Mouse (Mus musculus) stomach, embryonic 16.5 days (tissue): ENCODE measurements around the gene Cd2. TPM values are rescaled to one million over a fixed set of nuclear protein-coding genes. Genes with fewer than 3 reads are reported as not detected.

Experiments used
- ATAC-seq: fragments of 200-750 bp; cut with Nextera tagmentation; 2 replicates; pipeline ENCODE4 v1.8.0; 2017; ENCODE audit warnings: moderate number of reproducible peaks, moderate TSS enrichment; ENCODE audit not compliant: insufficient read depth, low FRiP score
- H3K27ac ChIP-seq: fragments of 300-500 bp; sonication (generic); 2 replicates; pipeline ENCODE4 v1.5.1; 2014; ENCODE audit warnings: low read length
- H3K27me3 ChIP-seq: fragments of 300-500 bp; sonication (generic); 2 replicates; pipeline ENCODE4 v1.6.1; 2014; ENCODE audit warnings: low read length, control low read depth, mixed read lengths; ENCODE audit not compliant: control insufficient read depth, insufficient read depth
- H3K36me3 ChIP-seq: fragments of 300-500 bp; sonication (generic); 2 replicates; pipeline ENCODE4 v1.6.1; 2014; ENCODE audit warnings: low read length; ENCODE audit not compliant: control insufficient read depth, insufficient read depth
- H3K4me1 ChIP-seq: fragments of 300-500 bp; sonication (generic); 2 replicates; pipeline ENCODE4 v1.6.1; 2014; ENCODE audit warnings: low read length, control low read depth, mixed read lengths; ENCODE audit not compliant: control insufficient read depth, insufficient read depth
- H3K4me2 ChIP-seq: fragments of 300-500 bp; sonication (generic); 2 replicates; pipeline ENCODE4 v1.6.1; 2014; ENCODE audit warnings: low read depth, low read length, mixed read lengths
- H3K4me3 ChIP-seq: fragments of 300-500 bp; sonication (generic); replicated peaks from 2 replicates; pipeline ENCODE4 v1.5.1; 2014; ENCODE audit warnings: mild to moderate bottlenecking, low read length
- H3K9ac ChIP-seq: fragments of 300-500 bp; sonication (generic); 2 replicates; pipeline ENCODE4 v1.6.1; 2014; ENCODE audit warnings: low read length
- H3K9me3 ChIP-seq: fragments of 300-500 bp; sonication (generic); replicated peaks from 2 replicates; pipeline ENCODE4 v1.6.1; 2016; ENCODE audit warnings: low read length, control low read depth; ENCODE audit not compliant: control insufficient read depth
- WGBS: fragments of 180-500 bp; shearing (Covaris S2); extraction: QIAGEN DNeasy Blood & Tissue Kit; methylation state at CpG from one replicate; pipeline ENCODE4 v1.1.7; 2014; 5-methylcytosine and 5-hydroxymethylcytosine counted together
- polyA plus RNA-seq: library from polyadenylated mRNA; unstranded; fragments of >200 nt; fragmentation: Nextera tagmentation; extraction: Ambion mirVana; gene quantifications from 2 replicates; pipeline ENCODE4 v1.2.1, GENCODE M21; 2015

Gene Cd2
- polyA plus RNA-seq, 1 experiment from 2014 or later: 0.34 TPM

- Histone ChIP-seq H3K4me3 (no peak overlapping the region), H3K36me3 (no peaks in the 10 kb centered on the region), H3K27ac (no peak overlapping the region), H3K27me3 (no peaks in the 10 kb centered on the region), H3K9me3 (no peaks in the 10 kb centered on the region), H3K4me2 (no peak overlapping the region), H3K4me1 (peaks cover 11% of the 10 kb centered on the region), H3K9ac (no peak overlapping the region)
- WGBS: 83% methylated on average over 5 of the region's 5 CpGs
- ATAC-seq: no peak
These were observed 9.3 kb downstream of the Cd2 start for GRCm38 (mm10) chr3:101278396-101278795.

GRCm38 (mm10) chr3:101277830-101278229 lies 9.9 kb downstream of the Cd2 start:
- WGBS: 76% methylated on average over 4 of the region's 4 CpGs
- peaks cover 11% of the 10 kb centered on the region for H3K4me1 ChIP-seq
- H3K36me3 ChIP-seq: no peaks in the 10 kb centered on the region
- H3K27ac ChIP-seq: no peak overlapping the region
- no peak overlapping the region for H3K9ac ChIP-seq
- H3K4me2 ChIP-seq: no peak overlapping the region
- H3K27me3 ChIP-seq: no peaks in the 10 kb centered on the region
- H3K9me3 ChIP-seq: no peaks in the 10 kb centered on the region
- H3K4me3 ChIP-seq: no peak overlapping the region
- ATAC-seq: no peak

GRCm38 (mm10) chr3:101276501-101277320 lies 11.0 kb downstream of the Cd2 start:
- Histone ChIP-seq H3K4me1 (peaks cover 11% of the 10 kb centered on the region), H3K27ac (no peak overlapping the region), H3K9me3 (no peaks in the 10 kb centered on the region), H3K4me3 (no peak overlapping the region), H3K9ac (no peak overlapping the region), H3K27me3 (no peaks in the 10 kb centered on the region), H3K4me2 (no peak overlapping the region), H3K36me3 (no peaks in the 10 kb centered on the region)
- 67% methylated on average over 12 of the region's 12 CpGs for WGBS
- ATAC-seq: no peak

- no peak overlapping the region for H3K4me3 ChIP-seq
- ATAC-seq: no peak
- WGBS: 84% methylated on average over 16 of the region's 16 CpGs
These were observed 12.0 kb downstream of the Cd2 start for GRCm38 (mm10) chr3:101275636-101276300.

GRCm38 (mm10) chr3:101274794-101275193 lies 12.9 kb downstream of the Cd2 start:
- Histone ChIP-seq H3K4me2 (no peak overlapping the region), H3K9ac (no peak overlapping the region), H3K36me3 (no peaks in the 10 kb centered on the region), H3K9me3 (0 out of 2 replicates have a peak, but pooled peaks cover 3% of the 10 kb centered on the region), H3K27me3 (no peaks in the 10 kb centered on the region), H3K4me1 (no peaks in the 10 kb centered on the region), H3K4me3 (no peak overlapping the region), H3K27ac (no peak overlapping the region)
- 86% methylated on average over 3 of the region's 3 CpGs for WGBS
- no peak for ATAC-seq

More at GRCm38 (mm10) chr3:101275636-101276300, 12.0 kb downstream of the Cd2 start:
- H3K27me3 ChIP-seq: no peaks in the 10 kb centered on the region
- no peak overlapping the region for H3K27ac ChIP-seq
- no peaks in the 10 kb centered on the region for H3K36me3 ChIP-seq
- H3K4me2 ChIP-seq: no peak overlapping the region
- no peaks in the 10 kb centered on the region for H3K9me3 ChIP-seq
- peaks cover 8% of the 10 kb centered on the region for H3K4me1 ChIP-seq
- no peak overlapping the region for H3K9ac ChIP-seq

- no peak overlapping the region for H3K4me2 ChIP-seq
- no peaks in the 10 kb centered on the region for H3K4me1 ChIP-seq
- H3K36me3 ChIP-seq: no peaks in the 10 kb centered on the region
- H3K9ac ChIP-seq: no peak overlapping the region
- no peak for ATAC-seq
- 0 out of 2 replicates have a peak, but pooled peaks cover 3% of the 10 kb centered on the region for H3K9me3 ChIP-seq
- H3K27ac ChIP-seq: no peak overlapping the region
- WGBS: 81% methylated on average over 12 of the region's 12 CpGs
- no peaks in the 10 kb centered on the region for H3K27me3 ChIP-seq
- H3K4me3 ChIP-seq: no peak overlapping the region
These were observed 13.5 kb downstream of the Cd2 start for GRCm38 (mm10) chr3:101274041-101274770.

GRCm38 (mm10) chr3:101272166-101272565 lies 15.6 kb downstream of the Cd2 start:
- ATAC-seq: no peak
- H3K36me3 ChIP-seq: no peaks in the 10 kb centered on the region
- no peak overlapping the region for H3K4me2 ChIP-seq
- no peaks in the 10 kb centered on the region for H3K27me3 ChIP-seq
- H3K27ac ChIP-seq: no peak overlapping the region
- H3K4me3 ChIP-seq: no peak overlapping the region
- no peaks in the 10 kb centered on the region for H3K4me1 ChIP-seq
- 42% methylated on average over 1 of the region's 1 CpGs for WGBS
- H3K9me3 ChIP-seq: 0 out of 2 replicates have a peak, but pooled peaks cover 3% of the 10 kb centered on the region
- no peak overlapping the region for H3K9ac ChIP-seq

GRCm38 (mm10) chr3:101270833-101271232 lies 16.9 kb downstream of the Cd2 start:
- Histone ChIP-seq H3K27ac (no peak overlapping the region), H3K9me3 (0 out of 2 replicates have a peak, but pooled peaks cover 3% of the 10 kb centered on the region), H3K27me3 (no peaks in the 10 kb centered on the region), H3K36me3 (no peaks in the 10 kb centered on the region), H3K9ac (no peak overlapping the region), H3K4me3 (no peak overlapping the region), H3K4me2 (no peak overlapping the region), H3K4me1 (no peaks in the 10 kb centered on the region)
- WGBS: 91% methylated on average over 5 of the region's 5 CpGs
- ATAC-seq: no peak

GRCm38 (mm10) chr3:101268361-101268760 lies 19.4 kb downstream of the Cd2 start:
- H3K9me3 ChIP-seq: 0 out of 2 replicates have a peak, but pooled peaks cover 3% of the 10 kb centered on the region
- no peaks in the 10 kb centered on the region for H3K36me3 ChIP-seq
- H3K9ac ChIP-seq: no peak overlapping the region
- H3K27ac ChIP-seq: no peak overlapping the region
- H3K4me3 ChIP-seq: no peak overlapping the region
- WGBS: 87% methylated on average over 7 of the region's 7 CpGs
- ATAC-seq: no peak
- H3K4me2 ChIP-seq: no peak overlapping the region
- H3K4me1 ChIP-seq: no peaks in the 10 kb centered on the region
- no peaks in the 10 kb centered on the region for H3K27me3 ChIP-seq
